Mouse (Mus musculus): Measurements from ENCODE around the gene Brdt.

- TF ChIP-seq GATA1 (IDR thresholded peaks at IDR 0.05; ENCODE audit: low read length) (no peak), TAL1 (IDR thresholded peaks at IDR 0.05; ENCODE audit: low read length) (no peak)
Measured at GRCm38 (mm10) chr5:107296512-107297322, 34.2 kb upstream of the Brdt start.
